Mouse (Mus musculus): ENCODE measurements around the gene 2010003K11Rik.

2010003K11Rik gene

DNA sequence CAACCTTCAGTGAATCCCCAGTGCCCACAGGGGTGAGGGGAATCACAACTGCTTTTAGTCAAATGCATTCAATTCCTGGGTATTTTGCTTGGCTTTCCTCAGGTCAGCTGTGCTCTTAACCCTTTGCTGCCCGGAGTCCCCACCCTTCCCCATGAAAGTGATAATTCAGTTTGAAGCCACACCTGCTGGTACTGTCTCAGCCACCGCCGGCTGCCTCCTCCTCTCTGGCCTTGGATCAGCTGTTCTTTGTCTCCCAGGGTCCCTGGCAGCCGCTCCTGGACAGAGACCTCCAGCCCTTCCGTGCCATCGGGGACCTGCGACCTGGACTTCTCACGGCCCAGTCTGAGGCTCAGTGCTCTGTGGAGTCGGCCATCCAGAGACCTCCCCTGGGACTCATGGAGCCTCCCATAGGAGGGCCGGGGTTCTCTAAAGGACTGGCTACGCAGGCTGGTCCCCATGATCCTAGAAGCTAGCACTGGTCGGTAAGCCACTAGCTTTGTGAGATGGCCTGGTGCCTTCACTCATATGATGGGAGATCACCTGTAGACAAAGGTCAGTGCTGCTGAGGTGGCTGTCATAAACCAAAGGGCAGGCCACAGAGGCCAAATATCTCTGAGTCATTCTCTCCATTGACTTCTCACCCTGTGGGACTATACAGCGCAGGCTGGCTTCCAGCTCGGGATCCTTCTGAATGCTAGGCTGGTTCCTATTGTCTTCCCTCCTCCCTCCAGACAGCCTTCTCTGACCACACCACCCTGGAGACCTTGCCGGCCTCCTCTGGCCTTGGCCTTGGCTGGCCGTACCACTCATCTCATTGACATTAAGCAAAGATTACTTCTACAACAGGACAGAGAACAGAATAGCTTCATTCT is at the start of gene 2010003K11Rik:
2010003K11Rik (minus strand) TSS at position 522 of the 872 bp plus-strand sequence.
- DNase-seq (ENCODE audit: low spot score), result no peak

DNA sequence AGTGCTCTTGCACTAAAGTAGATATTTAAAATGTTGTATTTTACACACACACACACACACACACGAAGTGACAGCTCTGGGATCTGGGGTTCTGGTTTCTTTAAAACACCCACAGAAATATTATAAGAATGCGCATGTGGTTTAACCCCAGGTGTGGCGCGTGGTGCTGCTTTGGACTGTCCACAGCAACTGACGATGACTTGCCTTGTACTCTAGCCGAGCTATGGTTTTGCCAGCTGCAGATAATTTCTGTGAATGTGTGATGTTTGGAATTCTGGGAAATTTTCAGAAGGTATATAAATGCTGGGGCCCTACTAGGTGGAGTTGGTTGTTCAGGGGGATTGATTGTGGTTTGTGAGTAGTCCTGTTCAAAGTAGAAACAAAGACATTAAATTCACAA is 49.4 kb upstream of the 2010003K11Rik start:
- DNase-seq (ENCODE audit: low spot score), result no peak

DNA sequence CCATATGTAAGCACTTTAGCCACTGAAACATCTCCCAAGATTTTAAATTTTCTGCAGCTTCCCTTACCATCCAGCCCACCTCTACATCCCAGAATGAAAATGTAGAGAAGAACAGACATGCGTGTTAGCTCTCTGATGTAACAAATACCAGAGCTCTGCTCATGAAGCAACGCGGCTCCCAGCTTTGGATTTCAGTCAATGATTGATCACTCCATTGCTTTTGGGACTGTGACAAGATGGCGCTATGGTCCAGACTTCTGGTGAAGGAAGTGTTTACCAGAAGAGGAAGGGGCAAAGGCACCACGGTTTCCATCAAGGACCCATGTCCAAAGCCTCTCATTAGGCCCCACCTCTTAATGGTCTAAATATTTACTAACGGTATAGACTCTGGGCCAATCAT is 47.5 kb upstream of the 2010003K11Rik start:
- DNase-seq (ENCODE audit: low spot score), result no peak

DNA sequence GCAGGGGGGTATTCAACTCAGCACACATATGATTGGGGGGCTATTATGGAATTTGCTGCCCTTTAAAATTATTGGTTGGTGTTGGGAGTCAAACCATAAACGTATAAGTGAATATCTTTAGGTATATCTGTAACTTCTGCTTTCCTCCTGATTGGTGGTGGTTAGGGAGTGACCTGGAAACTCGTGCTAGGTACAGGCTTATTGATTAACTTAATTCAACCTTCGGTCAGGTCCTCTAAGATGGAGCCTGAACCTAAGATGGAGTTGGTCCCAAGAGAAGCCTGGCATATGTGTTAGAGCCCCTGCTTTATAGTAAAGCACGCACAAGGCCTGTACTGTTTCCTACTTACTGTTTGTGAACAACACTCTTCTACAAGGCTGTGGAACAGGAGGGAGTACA is 46.7 kb upstream of the 2010003K11Rik start:
- DNase-seq (ENCODE audit: low spot score), result no peak

DNA sequence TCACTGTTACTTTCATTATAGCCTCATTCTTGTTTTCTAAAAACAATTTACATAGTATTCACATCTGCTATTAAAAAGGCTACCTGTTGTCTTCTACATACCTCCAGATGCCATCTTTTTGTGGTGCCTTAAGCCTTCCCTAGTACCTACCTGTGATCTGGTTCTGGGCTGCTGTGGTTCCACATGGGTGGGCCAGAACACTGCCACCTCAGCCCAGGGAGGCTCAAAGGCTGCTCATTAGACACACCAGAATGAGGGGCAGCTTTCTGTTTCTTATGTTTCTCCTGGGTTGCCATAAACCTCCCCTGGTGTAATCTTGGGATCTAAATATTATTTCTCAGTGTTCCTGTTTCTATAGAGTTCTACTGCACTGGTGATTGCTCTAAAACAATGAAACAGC is 43.7 kb upstream of the 2010003K11Rik start:
- DNase-seq (ENCODE audit: low spot score), result no peak

DNA sequence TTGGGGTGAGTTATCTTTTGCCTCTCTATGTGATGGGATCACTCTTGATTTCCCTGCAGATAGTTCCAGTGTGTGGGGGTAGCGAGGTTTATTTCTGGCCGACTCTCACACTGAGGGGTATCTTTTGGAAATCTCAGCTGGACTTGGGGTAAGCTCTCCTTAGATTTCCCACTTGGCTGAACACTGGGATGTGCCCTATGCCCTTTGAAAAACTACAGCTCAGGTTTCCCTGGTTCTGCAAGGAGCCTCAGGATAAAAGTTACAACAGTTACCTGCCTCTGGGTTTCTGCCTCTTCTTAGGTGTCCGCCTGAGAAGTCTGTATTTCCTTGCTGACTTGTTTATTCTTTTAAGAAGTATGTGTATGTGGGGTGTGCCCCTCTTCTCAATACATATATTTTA is 42.6 kb upstream of the 2010003K11Rik start:
- DNase-seq (ENCODE audit: low spot score), result no peak

DNA sequence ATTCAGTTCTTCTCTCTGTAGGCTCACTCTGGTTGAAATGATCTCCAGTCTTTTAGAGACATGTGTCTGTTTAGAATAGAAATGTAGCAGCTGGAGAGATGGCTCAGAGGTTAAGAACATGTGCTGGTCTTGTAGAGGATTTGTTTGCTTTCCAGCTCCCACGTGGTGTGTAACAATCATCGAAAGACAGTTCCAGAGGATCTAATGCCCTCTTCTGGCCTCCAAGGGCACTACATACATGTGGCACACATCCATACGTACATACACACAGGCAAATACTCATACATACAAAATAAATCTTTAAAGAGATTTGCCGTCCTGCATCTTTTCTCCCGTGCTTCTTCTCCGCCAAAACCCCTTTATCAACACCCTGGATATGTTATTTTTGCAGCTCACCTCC is 41.9 kb upstream of the 2010003K11Rik start:
- no peak for DNase-seq (ENCODE audit: low spot score)

DNA sequence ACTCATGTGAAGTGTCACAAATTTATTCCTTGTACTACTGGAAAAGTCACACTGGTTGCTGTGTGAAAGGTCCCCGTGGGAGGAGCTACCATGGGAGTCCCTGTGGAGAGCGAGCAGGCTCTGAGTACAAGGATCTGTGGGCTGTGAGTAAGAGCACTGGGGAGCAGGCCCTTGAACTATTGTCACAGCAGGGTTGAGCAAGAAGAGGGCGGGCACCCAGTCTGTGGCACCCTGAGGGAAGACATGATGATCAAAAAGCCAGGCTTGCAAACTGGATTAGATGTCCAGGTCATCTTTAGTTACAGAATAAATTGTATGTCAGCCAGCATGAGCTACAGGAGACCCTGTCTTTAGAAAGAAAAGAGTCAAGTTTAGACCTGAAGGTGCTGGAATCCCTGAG is 38.2 kb upstream of the 2010003K11Rik start:
- no peak for DNase-seq (ENCODE audit: low spot score)

DNA sequence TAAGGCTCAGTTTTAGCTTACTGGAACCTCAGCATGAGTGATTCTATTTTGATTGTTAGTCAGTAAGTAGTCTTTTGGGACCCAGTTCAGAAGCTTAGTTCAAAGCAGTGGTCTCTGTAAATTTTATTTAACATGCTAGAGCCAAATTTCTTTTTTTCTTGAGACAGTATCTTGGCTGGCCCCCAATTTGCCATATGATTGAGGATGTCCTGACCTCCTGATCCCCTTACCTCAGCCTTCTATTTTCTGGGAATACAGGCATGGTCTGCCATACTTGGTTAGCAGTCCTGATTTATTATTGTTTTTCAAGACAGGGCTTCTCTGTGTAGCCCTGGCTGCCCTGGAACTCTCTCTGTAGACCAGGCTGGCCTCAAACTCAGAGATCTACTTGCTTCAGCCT is 37.5 kb upstream of the 2010003K11Rik start:
- DNase-seq (ENCODE audit: low spot score), result no peak

DNA sequence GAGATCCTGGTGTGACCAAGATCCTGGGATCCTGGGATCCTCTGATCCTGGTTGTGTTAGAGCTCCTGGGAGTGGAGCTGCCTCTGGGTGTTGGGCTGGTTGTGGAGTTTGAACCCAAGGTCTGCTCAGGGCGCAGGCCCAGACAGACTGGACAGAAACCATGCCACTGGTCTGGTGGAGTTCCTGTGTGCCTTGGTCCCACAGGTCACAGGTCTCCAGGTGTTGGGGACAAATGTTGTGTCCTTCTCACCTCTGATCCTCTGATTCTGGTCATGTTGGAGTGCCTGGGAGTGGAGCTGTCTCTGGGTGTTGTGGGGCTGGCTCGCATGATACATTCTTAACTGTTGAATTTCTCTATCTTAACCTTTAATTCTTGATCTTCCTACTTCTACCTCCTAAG is 36.3 kb upstream of the 2010003K11Rik start:
- no peak for DNase-seq (ENCODE audit: low spot score)

DNA sequence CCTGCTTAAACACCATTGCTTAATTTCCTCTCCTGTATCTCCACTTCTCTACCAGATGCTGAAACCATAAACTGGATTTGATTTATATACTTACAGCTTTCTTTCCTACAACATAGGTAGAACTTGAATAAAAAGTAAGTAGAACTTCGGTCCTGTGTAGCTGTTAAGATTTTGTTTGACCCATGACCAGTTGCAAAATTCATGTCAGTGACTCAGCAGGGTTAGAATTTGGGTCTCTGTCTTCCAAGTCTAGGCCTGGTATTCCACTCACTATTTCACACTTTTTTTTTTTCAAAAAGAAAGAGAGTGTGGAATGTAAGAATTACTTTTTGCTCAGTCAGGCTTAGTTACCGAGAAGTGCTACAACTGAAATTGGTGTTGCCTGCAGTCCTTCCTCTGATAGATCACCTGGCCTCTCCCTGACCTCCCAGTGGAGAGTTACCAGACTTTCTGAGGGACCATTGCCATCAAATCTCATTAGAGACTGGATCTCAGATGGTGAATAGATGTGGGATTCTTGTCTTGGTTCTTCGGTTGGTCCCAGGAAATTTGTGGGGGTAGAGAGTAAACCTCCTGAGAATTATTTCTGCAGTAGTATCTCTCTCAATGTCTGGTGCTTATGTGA is 23.2 kb upstream of the 2010003K11Rik start:
- DNase-seq (ENCODE audit: low spot score), result no peak

DNA sequence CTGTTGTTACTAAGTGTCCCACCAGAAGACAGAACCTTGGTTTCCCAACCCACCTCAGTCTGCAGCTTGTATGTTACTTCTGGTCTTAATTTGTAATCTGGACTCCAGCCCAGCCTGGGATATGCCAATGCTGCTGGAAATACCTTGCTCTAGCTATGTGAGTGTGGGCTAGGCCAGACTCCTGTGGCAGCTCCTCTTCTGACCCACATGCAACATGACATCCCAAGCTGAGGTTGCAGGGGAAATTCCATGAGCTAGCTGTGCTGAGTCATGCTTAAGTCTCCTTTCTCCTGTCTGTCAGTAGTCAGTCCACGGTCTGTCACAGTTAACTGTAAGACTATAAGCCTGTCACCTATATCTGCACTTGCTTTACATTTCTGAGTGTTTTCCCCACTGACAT is 19.1 kb upstream of the 2010003K11Rik start:
- DNase-seq (ENCODE audit: low spot score), result no peak

DNA sequence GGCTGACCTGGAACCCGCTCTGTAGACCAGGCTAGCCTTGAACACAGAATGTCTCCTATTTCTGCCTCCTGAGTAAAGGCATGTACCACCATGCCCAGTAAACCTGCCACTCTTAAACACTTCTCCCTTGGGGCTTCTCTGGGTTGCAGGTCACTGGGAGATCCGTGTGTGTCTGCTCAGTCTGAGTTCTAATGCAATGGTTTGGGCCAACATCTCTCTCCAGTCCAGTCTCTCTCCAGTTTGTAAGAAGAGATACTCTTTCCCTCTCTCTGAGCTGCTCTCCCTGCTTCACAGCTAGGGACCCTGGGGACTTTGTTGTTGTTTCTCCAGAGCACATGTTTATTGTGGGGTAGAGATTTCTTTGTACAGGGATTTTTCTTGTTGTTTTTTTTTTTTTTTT is 17.9 kb upstream of the 2010003K11Rik start:
- no peak for DNase-seq (ENCODE audit: low spot score)

DNA sequence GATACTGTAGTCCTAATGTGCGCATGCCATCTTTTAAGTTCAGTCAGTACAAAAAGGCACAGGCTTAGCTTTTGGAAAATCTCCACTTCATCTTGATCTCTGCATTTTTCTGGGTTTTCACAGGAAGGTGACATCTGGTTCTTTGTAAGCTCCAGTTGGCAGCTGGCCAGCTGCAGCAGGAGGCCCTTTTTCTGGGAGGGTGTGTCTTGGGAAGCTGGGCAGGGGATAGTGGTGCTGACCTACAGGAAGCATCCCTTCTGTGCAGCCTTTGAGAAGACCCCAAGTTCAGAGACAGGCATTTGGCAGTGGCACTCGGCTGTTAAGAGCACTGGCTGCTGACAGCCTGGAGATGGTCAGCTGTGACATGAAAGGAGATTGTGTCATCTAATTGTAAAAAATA is 17.4 kb upstream of the 2010003K11Rik start:
- DNase-seq (ENCODE audit: low spot score), result no peak

DNA sequence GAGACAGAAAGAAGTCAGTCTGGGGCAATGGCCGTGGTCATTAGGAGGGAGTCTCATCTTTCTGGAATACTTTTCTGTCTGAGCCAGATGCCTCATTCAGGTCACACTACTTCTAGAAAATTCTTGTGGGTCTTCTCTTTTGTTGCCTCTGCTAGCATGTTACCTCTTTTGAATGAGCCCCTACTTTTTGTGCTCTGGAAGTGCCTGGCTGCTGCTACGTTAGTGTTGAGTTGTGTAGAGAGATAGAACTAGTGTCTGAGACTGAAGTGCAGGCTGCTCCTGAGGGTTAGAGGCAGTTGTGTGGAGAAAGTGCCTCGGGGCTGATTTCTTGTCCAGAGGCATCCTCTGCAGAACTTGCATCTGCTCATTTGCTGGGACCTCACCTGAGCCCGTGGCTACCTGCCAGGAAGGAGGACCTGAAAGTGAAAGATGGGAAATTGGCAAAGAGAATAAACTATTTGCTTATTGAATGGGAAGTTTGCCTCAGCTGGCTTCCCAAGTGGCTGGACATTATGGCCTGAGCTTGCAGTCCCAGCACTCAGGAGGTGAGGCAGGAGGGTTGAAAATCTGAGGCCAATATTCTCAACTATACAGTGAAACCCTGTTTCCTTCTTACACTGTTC is 15.0 kb upstream of the 2010003K11Rik start:
- no peak for DNase-seq (ENCODE audit: low spot score)

DNA sequence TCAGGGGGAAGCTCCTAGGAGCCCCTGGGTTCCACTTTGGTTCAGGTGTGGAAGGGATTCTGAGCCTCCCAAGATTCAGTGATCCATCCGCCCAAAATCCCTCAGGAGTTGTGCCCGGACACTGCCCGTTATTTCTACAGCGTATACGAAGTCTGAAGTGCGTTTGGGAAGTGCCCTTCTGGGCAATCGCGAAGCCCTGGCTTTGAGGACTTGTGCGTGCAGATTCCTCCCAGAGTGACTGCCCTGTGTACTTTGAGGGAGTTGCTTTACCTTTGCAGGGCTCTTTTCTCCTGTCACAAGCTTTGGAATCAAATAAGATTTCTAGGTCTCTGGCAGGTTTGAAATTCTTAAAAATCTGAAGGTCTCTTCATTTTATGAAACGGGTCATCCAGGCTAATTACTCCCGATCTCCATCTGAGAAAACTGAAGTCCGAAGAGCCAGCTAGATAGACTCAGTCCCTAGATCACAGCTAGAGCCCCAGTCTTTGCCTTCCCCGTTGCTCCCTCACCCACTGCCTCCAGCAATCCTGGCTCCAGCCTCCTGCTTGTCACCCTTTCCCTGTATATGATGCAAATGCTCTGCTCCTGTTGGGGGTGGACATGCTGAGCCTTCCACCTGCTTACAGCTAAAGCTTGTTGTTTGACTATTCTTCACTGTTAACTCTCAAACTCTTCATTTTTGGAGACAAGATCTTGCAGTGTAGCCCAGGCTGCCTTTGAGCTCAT is 12.9 kb upstream of the 2010003K11Rik start:
- no peak for DNase-seq (ENCODE audit: low spot score)

DNA sequence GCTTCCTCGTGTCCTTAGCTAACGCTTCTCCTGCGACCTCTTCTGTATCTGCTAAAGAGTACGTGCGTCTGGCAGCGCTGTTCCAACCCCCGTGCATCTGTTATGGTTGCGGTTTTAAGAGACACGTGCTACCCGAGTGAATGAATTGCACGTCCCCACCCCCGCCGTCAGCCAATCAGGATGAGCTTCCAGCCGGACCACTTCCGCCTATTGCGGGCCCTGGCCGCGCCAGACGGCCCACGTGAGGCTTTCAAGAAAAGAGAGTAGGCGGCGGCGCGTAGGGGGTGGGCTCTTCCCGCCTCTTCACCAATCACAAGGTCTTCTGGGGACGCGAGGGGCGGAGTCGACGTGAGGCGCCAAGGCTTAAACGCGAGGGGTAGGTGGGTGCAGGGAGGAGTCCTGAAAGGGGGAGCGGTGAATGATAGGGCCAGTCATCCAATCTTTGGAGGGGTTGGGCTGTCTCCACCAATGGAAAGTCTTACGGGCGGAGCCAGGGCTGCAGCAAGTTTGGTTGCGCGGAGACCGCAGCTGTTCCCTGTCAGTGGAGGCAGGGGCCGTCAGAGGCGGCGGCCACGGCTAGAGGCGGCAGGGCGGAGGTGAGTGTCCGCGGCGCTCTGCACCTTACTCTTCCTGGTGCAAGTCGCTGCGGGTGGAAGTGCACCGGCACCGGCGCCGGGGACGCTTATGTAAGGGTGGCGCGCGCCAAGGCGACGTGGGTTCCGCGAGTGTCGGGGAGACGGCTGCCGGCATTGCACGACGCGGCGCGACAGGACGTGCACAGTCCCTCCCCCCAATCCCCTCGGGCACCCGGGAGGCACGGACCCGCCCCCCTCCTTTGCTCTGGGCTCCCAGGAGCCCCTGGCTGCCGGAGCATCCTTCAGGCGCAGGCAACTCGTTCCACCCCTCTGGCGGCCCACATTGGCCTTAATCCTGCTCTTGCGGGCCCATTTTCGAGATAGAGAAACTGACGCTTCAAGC is 11.9 kb upstream of the 2010003K11Rik start, which contains the start of gene Pcx:
Pcx (plus strand) TSS at position 487 of the 978 bp plus-strand sequence.
- DNase-seq (ENCODE audit: low spot score), result peak; percentile 99

DNA sequence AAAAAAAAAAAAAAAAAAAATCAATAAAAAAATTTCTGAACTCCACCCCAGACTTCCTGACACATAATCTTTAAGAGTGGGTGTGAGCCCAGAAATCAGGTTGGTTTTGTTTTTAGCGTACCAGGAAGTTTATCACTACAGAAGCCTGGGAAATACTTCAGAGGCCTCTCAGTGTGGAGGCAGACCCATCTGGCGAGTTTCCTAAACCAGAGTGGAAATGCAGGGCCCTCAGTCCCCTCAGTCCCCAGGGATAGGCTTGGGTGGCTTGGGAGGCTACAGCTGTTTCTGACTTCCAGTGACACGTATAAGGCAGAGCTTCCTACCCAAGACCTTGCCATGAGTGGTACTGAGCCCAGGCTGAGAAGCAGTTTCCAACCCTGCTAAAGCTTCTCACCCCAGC is 9.4 kb upstream of the 2010003K11Rik start:
- DNase-seq (ENCODE audit: low spot score), result no peak

DNA sequence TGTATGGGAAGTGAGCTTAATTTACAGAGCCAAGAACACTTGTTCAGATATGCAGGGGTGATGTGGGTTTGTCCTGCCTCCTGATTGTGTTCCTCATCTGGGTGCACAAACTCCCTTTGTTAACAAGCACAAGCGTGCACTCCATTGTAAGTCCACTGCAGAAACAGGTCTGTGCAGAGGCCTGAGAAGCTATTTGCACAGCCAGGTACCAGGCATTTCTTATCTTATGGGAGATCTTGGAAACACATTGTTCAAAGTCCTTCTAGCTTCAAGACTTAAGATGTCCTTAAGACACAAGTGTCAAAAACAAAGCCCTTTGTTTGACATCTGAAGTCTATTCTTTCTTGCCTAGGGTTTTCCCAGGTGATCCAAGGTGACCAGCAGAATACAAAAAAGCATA is 6.4 kb upstream of the 2010003K11Rik start:
- no peak for DNase-seq (ENCODE audit: low spot score)

DNA sequence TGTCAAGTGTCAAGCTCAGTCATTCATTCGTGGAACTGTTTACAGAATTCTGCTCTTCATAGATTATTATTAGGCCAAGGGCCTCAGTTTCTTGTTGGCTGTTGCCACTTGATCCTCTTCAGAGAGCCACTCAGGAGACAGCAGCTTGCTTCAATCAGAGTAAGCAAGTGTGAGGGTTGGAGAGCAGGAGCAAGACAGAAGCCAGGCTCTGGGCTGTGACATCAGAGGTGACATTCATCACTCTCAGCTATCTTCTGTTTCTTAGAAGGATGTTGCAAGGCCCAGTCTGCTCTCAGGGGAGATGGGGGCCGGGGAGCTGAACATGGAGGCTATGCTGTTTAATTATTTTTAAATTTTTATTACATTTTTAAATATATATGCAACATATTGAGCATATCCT is 4.3 kb upstream of the 2010003K11Rik start:
- no peak for DNase-seq (ENCODE audit: low spot score)
